Comparison of ENCODE assay signal across 12 mouse cellular contexts in genomic region chr5:136019907-136020306, GRCm38 (mm10). TPM values are rescaled to one million over a fixed set of nuclear protein-coding genes. Genes with fewer than 3 reads are reported as not detected.
A peak's percentile ranks its signal among the peaks of the same experiment; 100 is the strongest.
DNase-seq lines count a peak whose midpoint lies in the region; ATAC-seq lines count a peak whose summit lies in the region.
"Had no signal": no experiment of that assay in that cellular context is flagged by ENCODE, and none has a peak within 500 bp of the region (broad histone marks: within the 10 kb centered on the region; RNA-seq: fewer than 3 reads in every experiment).

No protein-coding gene starts in this region.

- 0 out of 2 replicates have a peak overlapping the region, but pooled peaks have one; percentile 31 for H3K9ac ChIP-seq in kidney, embryonic 15.5 days
- no peak overlapping the region for H3K9ac ChIP-seq in kidney, embryonic 16.5 days (replicated peaks; ENCODE audit: low read length)
- H3K9ac ChIP-seq in embryonic facial prominence, embryonic 15.5 days = no peak overlapping the region
- H3K9ac ChIP-seq: embryonic facial prominence, embryonic 12.5 days had no signal

- peak; percentile 21 for DNase-seq in adrenal gland, adult 2 months
- no peak for DNase-seq in adrenal gland, adult 18-20 months (ENCODE audit: low spot score in 2 of 2)
- DNase-seq in urinary bladder, adult 18-20 months (ENCODE audit: low spot score in 2 of 2) = no peak
- no peak for DNase-seq in cerebellum, adult 18-20 months
- DNase-seq: kidney, adult 11 months; right cerebral cortex, postnatal 14 days had no signal

- H3K4me2 ChIP-seq in kidney, embryonic 15.5 days = no peak overlapping the region
- no peak overlapping the region for H3K4me2 ChIP-seq in kidney, embryonic 16.5 days (replicated peaks; ENCODE audit: low read depth, low read length)
- H3K4me2 ChIP-seq in embryonic facial prominence, embryonic 15.5 days (replicated peaks) = no peak overlapping the region
- H3K4me2 ChIP-seq: embryonic facial prominence, embryonic 12.5 days had no signal

- WGBS in kidney, embryonic 15.5 days = 23% methylated on average over 1 of the region's 1 CpGs
- 33% methylated on average over 1 of the region's 1 CpGs for WGBS in kidney, embryonic 16.5 days
- WGBS in embryonic facial prominence, embryonic 15.5 days = 25% methylated on average over 1 of the region's 1 CpGs

- no peak for ATAC-seq in kidney, embryonic 15.5 days (replicated peaks; ENCODE audit: low FRiP score)
- no peak for ATAC-seq in kidney, embryonic 16.5 days (ENCODE audit: low FRiP score, low TSS enrichment)
- no peak; the same call in 1 of the 2 replicates for ATAC-seq in embryonic facial prominence, embryonic 15.5 days (ENCODE audit: insufficient number of reproducible peaks, low FRiP score, low TSS enrichment, low read depth)
- peak; percentile 46 for ATAC-seq in megakaryocyte progenitor cell, adult 5-6 weeks (replicated peaks; ENCODE audit: poor library complexity)

- H3K27me3 ChIP-seq in kidney, embryonic 15.5 days = no peaks in the 10 kb centered on the region
- no peaks in the 10 kb centered on the region for H3K27me3 ChIP-seq in kidney, embryonic 16.5 days (ENCODE audit: insufficient read depth, low read length)
- H3K27me3 ChIP-seq in embryonic facial prominence, embryonic 15.5 days = no peaks in the 10 kb centered on the region
- H3K27me3 ChIP-seq: embryonic facial prominence, embryonic 12.5 days had no signal

- H3K4me3 ChIP-seq in kidney, embryonic 15.5 days (replicated peaks) = no peak overlapping the region
- no peak overlapping the region for H3K4me3 ChIP-seq in kidney, embryonic 16.5 days (ENCODE audit: low read length)
- no peak overlapping the region for H3K4me3 ChIP-seq in embryonic facial prominence, embryonic 15.5 days (replicated peaks)
- H3K4me3 ChIP-seq: embryonic facial prominence, embryonic 12.5 days had no signal

- peaks cover 26% of the 10 kb centered on the region for H3K4me1 ChIP-seq in kidney, embryonic 15.5 days
- H3K4me1 ChIP-seq in kidney, embryonic 16.5 days (ENCODE audit: insufficient read depth, low read length) = 0 out of 2 replicates have a peak, but pooled peaks cover 7% of the 10 kb centered on the region
- H3K4me1 ChIP-seq in embryonic facial prominence, embryonic 15.5 days = peaks cover 45% of the 10 kb centered on the region

- peaks cover 41% of the 10 kb centered on the region for H3K36me3 ChIP-seq in kidney, embryonic 15.5 days
- no peaks in the 10 kb centered on the region; the same call in 1 of the 2 replicates for H3K36me3 ChIP-seq in kidney, embryonic 16.5 days (ENCODE audit: insufficient read depth, low read length)
- H3K36me3 ChIP-seq in embryonic facial prominence, embryonic 15.5 days = peaks cover 19% of the 10 kb centered on the region; the same call in 1 of the 2 replicates

- 0 out of 2 replicates have a peak overlapping the region, but pooled peaks have one; percentile 6 for H3K27ac ChIP-seq in kidney, embryonic 15.5 days
- H3K27ac ChIP-seq in kidney, embryonic 16.5 days (ENCODE audit: low read length) = no peak overlapping the region
- H3K27ac ChIP-seq in embryonic facial prominence, embryonic 15.5 days (replicated peaks) = peak overlapping the region; percentile 52; the same call in 1 of the 2 replicates
- H3K27ac ChIP-seq: embryonic facial prominence, embryonic 12.5 days had no signal

- H3K9me3 ChIP-seq in kidney, embryonic 15.5 days (replicated peaks) = no peaks in the 10 kb centered on the region
- no peaks in the 10 kb centered on the region for H3K9me3 ChIP-seq in kidney, embryonic 16.5 days (ENCODE audit: low read length)
- no peaks in the 10 kb centered on the region for H3K9me3 ChIP-seq in embryonic facial prominence, embryonic 15.5 days (replicated peaks)
- H3K9me3 ChIP-seq: embryonic facial prominence, embryonic 12.5 days had no signal

RNA-seq across cellular contexts. Expression of gene Upk3b, which starts 18.4 kb away (rescaled TPM):
- 10 to 100 TPM in 1 of 2 experiments, 1 to 10 TPM in 1; 8.8 to 10.8 TPM for total RNA-seq in adrenal gland, adult 2 months (2021)
- polyA plus RNA-seq in adrenal gland, adult 2 months (2012; rRNA removed) = 8.5 and 8.9 TPM in 2 replicates
- 10 to 100 TPM in 1 of 2 experiments, 1 to 10 TPM in 1; 7.4 to 14.0 TPM for total RNA-seq in adrenal gland, adult 18-20 months (2021)
- 2.6 and 5.9 TPM in 2 replicates for polyA plus RNA-seq in kidney, embryonic 15.5 days (2015; fragmentation: Nextera tagmentation; extraction: Ambion mirVana)
- polyA plus RNA-seq in kidney, embryonic 16.5 days (2015; fragmentation: Nextera tagmentation; extraction: Ambion mirVana) = 3.6 and 6.1 TPM in 2 replicates
- polyA plus RNA-seq in embryonic facial prominence, embryonic 15.5 days (2015; fragmentation: Nextera tagmentation; extraction: Ambion mirVana) = 4.0 and 5.4 TPM in 2 replicates
- total RNA-seq in megakaryocyte progenitor cell, adult 5-6 weeks (2015) = not detected in 2 replicates
- not detected in 2 replicates for total RNA-seq in megakaryocyte progenitor cell, adult 5-6 weeks (2017)

RNA-seq across cellular contexts. Expression of gene Dtx2, which starts 25.3 kb away (rescaled TPM):
- total RNA-seq in adrenal gland, adult 2 months (2021) = 10 to 100 TPM; 13.6 to 19.0 TPM
- 30.1 and 34.3 TPM in 2 replicates for polyA plus RNA-seq in adrenal gland, adult 2 months (2012; rRNA removed)
- 10 to 100 TPM; 12.8 to 18.7 TPM for total RNA-seq in adrenal gland, adult 18-20 months (2021)
- polyA plus RNA-seq in kidney, embryonic 15.5 days (2015; fragmentation: Nextera tagmentation; extraction: Ambion mirVana) = 29.4 and 29.9 TPM in 2 replicates
- polyA plus RNA-seq in kidney, embryonic 16.5 days (2015; fragmentation: Nextera tagmentation; extraction: Ambion mirVana) = 32.9 and 36.3 TPM in 2 replicates
- 35.0 and 36.5 TPM in 2 replicates for polyA plus RNA-seq in embryonic facial prominence, embryonic 15.5 days (2015; fragmentation: Nextera tagmentation; extraction: Ambion mirVana)
- 12.9 and 13.7 TPM in 2 replicates for total RNA-seq in megakaryocyte progenitor cell, adult 5-6 weeks (2015)
- total RNA-seq in megakaryocyte progenitor cell, adult 5-6 weeks (2017) = 4.7 and 5.5 TPM in 2 replicates

RNA-seq across cellular contexts. Expression of gene Upk3bl, which starts 34.4 kb away (rescaled TPM):
- total RNA-seq in adrenal gland, adult 2 months (2021) = under 1 TPM in 1 of 2 experiments, not detected in 1; 0.35 TPM
- 0.30 TPM in 1 of 2 replicates, not detected in the other for polyA plus RNA-seq in adrenal gland, adult 2 months (2012; rRNA removed)
- not detected for total RNA-seq in adrenal gland, adult 18-20 months (2021)
- 2.8 and 3.2 TPM in 2 replicates for polyA plus RNA-seq in kidney, embryonic 15.5 days (2015; fragmentation: Nextera tagmentation; extraction: Ambion mirVana)
- 2.2 and 3.6 TPM in 2 replicates for polyA plus RNA-seq in kidney, embryonic 16.5 days (2015; fragmentation: Nextera tagmentation; extraction: Ambion mirVana)
- polyA plus RNA-seq in embryonic facial prominence, embryonic 15.5 days (2015; fragmentation: Nextera tagmentation; extraction: Ambion mirVana) = 41.7 and 48.4 TPM in 2 replicates
- total RNA-seq in megakaryocyte progenitor cell, adult 5-6 weeks (2015) = 0.59 and 1.4 TPM in 2 replicates
- total RNA-seq in megakaryocyte progenitor cell, adult 5-6 weeks (2017) = 0.17 and 1.0 TPM in 2 replicates
- total RNA-seq: liver, adult 2 months had no signal
- polyA plus RNA-seq: liver, adult 2 months had no signal

RNA-seq across cellular contexts. Expression of gene Zp3, which starts 40.0 kb away (rescaled TPM):
- not detected for total RNA-seq in adrenal gland, adult 2 months (2021)
- not detected in 2 replicates for polyA plus RNA-seq in adrenal gland, adult 2 months (2012; rRNA removed)
- not detected for total RNA-seq in adrenal gland, adult 18-20 months (2021)
- 0.30 TPM in 1 of 2 replicates, not detected in the other for polyA plus RNA-seq in kidney, embryonic 15.5 days (2015; fragmentation: Nextera tagmentation; extraction: Ambion mirVana)
- 0.18 and 0.20 TPM in 2 replicates for polyA plus RNA-seq in kidney, embryonic 16.5 days (2015; fragmentation: Nextera tagmentation; extraction: Ambion mirVana)
- 0.40 and 0.83 TPM in 2 replicates for polyA plus RNA-seq in embryonic facial prominence, embryonic 15.5 days (2015; fragmentation: Nextera tagmentation; extraction: Ambion mirVana)
- 0.10 TPM in 1 of 2 replicates, not detected in the other for total RNA-seq in megakaryocyte progenitor cell, adult 5-6 weeks (2015)
- total RNA-seq in megakaryocyte progenitor cell, adult 5-6 weeks (2017) = not detected in 2 replicates
- total RNA-seq: liver, adult 2 months had no signal
- polyA plus RNA-seq: liver, adult 2 months had no signal

RNA-seq across cellular contexts. Expression of gene Ssc4d, which starts 45.6 kb away (rescaled TPM):
- 1 to 10 TPM; 2.8 to 3.1 TPM for total RNA-seq in adrenal gland, adult 2 months (2021)
- polyA plus RNA-seq in adrenal gland, adult 2 months (2012; rRNA removed) = 4.3 and 11.1 TPM in 2 replicates
- 1 to 10 TPM; 3.3 to 4.3 TPM for total RNA-seq in adrenal gland, adult 18-20 months (2021)
- polyA plus RNA-seq in kidney, embryonic 15.5 days (2015; fragmentation: Nextera tagmentation; extraction: Ambion mirVana) = 9.6 and 10.1 TPM in 2 replicates
- polyA plus RNA-seq in kidney, embryonic 16.5 days (2015; fragmentation: Nextera tagmentation; extraction: Ambion mirVana) = 11.3 and 11.8 TPM in 2 replicates
- polyA plus RNA-seq in embryonic facial prominence, embryonic 15.5 days (2015; fragmentation: Nextera tagmentation; extraction: Ambion mirVana) = 2.8 and 3.4 TPM in 2 replicates
- 3.3 and 6.8 TPM in 2 replicates for total RNA-seq in megakaryocyte progenitor cell, adult 5-6 weeks (2015)
- 2.0 and 2.3 TPM in 2 replicates for total RNA-seq in megakaryocyte progenitor cell, adult 5-6 weeks (2017)
